Mouse (Mus musculus): ENCODE data around the gene Gm5089. TPM values are rescaled to one million over a fixed set of nuclear protein-coding genes. Genes with fewer than 3 reads are reported as not detected.

Gm5089 gene
- polyA plus RNA-seq, 1 experiment from 2014 or later = not detected

- Histone ChIP-seq H3K27me3 (ENCODE audit: control insufficient read depth, insufficient read depth, low read length) (no peaks in the 10 kb centered on the region), H3K27ac (replicated peaks) (no peak overlapping the region), H3K4me3 (ENCODE audit: low read depth, low read length) (no peak overlapping the region), H3K9ac (ENCODE audit: low read length) (no peak overlapping the region), H3K36me3 (ENCODE audit: control insufficient read depth, insufficient read depth, low read length) (no peaks in the 10 kb centered on the region), H3K9me3 (ENCODE audit: control insufficient read depth, low read length) (no peaks in the 10 kb centered on the region), H3K4me2 (replicated peaks; ENCODE audit: low read depth) (no peak overlapping the region), H3K4me1 (replicated peaks; ENCODE audit: control insufficient read depth, insufficient read depth) (no peaks in the 10 kb centered on the region)
- no peak for TF ChIP-seq CTCF (IDR thresholded peaks at IDR 0.05; ENCODE audit: low read depth)
- TF ChIP-seq EP300 (optimal IDR thresholded peaks at IDR 0.05) = no peak
- 26% methylated on average over 8 of the region's 8 CpGs for WGBS
- DNase-seq (ENCODE audit: low spot score) = no peak
- no peak for ATAC-seq (ENCODE audit: low FRiP score, low TSS enrichment)
Measured at GRCm38 (mm10) chr14:122427204-122427560, 23.7 kb downstream of the Gm5089 start.

DNA sequence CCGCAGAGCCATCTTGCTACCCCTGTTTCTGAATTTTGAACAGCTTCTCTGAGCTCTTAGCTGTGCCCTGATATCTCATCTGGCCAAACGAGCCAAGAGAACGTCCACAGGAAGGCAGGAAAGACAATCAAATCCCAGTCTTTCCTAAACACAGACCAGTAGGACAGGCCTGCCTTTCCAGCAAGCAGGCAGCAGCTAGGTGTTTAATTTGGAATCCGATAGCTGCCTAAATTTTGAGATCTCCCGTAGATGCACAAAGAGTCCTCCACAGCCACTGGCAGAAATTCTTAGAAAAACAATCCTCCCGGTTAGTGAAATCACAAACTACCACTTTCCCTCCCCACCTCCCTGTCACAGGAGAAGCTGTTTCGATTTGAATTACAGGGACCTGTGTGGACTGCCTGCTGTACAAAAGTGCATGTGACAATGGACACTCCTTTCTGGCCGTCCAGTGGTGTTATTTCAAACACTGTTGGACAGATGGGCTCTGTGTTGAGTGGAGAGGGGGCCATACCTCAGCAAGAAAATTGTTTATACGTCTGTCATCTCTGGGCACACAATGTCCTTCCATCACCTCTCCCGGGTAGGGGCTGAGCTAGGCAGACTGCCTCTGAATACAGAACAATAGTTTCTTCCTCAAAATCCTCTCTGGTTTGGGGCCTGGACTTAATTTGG, 24.2 kb downstream of the Gm5089 start:
- Histone ChIP-seq H3K4me3 (ENCODE audit: low read depth, low read length) (no peak overlapping the region), H3K9ac (ENCODE audit: low read length) (no peak overlapping the region), H3K27me3 (ENCODE audit: control insufficient read depth, insufficient read depth, low read length) (no peaks in the 10 kb centered on the region), H3K4me1 (replicated peaks; ENCODE audit: control insufficient read depth, insufficient read depth) (no peaks in the 10 kb centered on the region), H3K36me3 (ENCODE audit: control insufficient read depth, insufficient read depth, low read length) (no peaks in the 10 kb centered on the region), H3K9me3 (ENCODE audit: control insufficient read depth, low read length) (no peaks in the 10 kb centered on the region), H3K27ac (replicated peaks) (no peak overlapping the region), H3K4me2 (replicated peaks; ENCODE audit: low read depth) (no peak overlapping the region)
- ATAC-seq (ENCODE audit: low FRiP score, low TSS enrichment) (no peak), DNase-seq (ENCODE audit: low spot score) (no peak)
- TF ChIP-seq EP300 (optimal IDR thresholded peaks at IDR 0.05) = no peak
- no peak for TF ChIP-seq CTCF (IDR thresholded peaks at IDR 0.05; ENCODE audit: low read depth)
- WGBS = 37% methylated on average over 10 of the region's 10 CpGs

DNA sequence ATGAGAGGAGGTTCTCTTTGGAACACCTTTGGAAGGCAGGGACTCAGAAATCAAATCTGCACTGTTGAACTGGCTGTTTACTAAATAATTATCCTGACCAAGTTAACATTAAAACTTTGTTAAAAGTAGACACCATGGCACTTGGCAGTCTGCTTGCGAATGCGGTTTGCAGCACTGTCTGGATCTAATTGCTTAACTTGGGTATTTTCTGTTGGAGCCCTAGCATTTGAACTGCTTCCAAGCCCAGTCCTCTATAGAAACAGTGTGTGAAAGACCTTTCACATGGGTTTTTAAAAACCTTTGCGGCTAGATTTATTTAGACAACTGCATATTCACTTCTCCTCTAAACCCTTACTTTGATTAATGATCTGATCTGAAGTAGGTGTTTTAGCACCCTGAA, 26.5 kb downstream of the Gm5089 start:
- no peaks in the 10 kb centered on the region for H3K9me3 ChIP-seq (ENCODE audit: control insufficient read depth, low read length)
- no peaks in the 10 kb centered on the region for H3K36me3 ChIP-seq (ENCODE audit: control insufficient read depth, insufficient read depth, low read length)
- ATAC-seq (ENCODE audit: low FRiP score, low TSS enrichment) (no peak), DNase-seq (ENCODE audit: low spot score) (no peak)
- no peak overlapping the region for H3K27ac ChIP-seq (replicated peaks)
- TF ChIP-seq CTCF (IDR thresholded peaks at IDR 0.05; ENCODE audit: low read depth) (no peak), EP300 (optimal IDR thresholded peaks at IDR 0.05) (no peak)
- no peak overlapping the region for H3K9ac ChIP-seq (ENCODE audit: low read length)
- H3K4me1 ChIP-seq (replicated peaks; ENCODE audit: control insufficient read depth, insufficient read depth) = no peaks in the 10 kb centered on the region
- WGBS = 57% methylated on average over 3 of the region's 3 CpGs
- no peaks in the 10 kb centered on the region for H3K27me3 ChIP-seq (ENCODE audit: control insufficient read depth, insufficient read depth, low read length)
- H3K4me2 ChIP-seq (replicated peaks; ENCODE audit: low read depth) = no peak overlapping the region
- no peak overlapping the region for H3K4me3 ChIP-seq (ENCODE audit: low read depth, low read length)

GRCm38 (mm10) chr14:122416166-122416771, 34.6 kb downstream of the Gm5089 start:
- H3K4me1 ChIP-seq (replicated peaks; ENCODE audit: control insufficient read depth, insufficient read depth) = no peaks in the 10 kb centered on the region
- H3K27me3 ChIP-seq (ENCODE audit: control insufficient read depth, insufficient read depth, low read length) = no peaks in the 10 kb centered on the region
- no peak overlapping the region for H3K4me2 ChIP-seq (replicated peaks; ENCODE audit: low read depth)
- DNase-seq (ENCODE audit: low spot score) = no peak
- no peaks in the 10 kb centered on the region for H3K9me3 ChIP-seq (ENCODE audit: control insufficient read depth, low read length)
- ATAC-seq (ENCODE audit: low FRiP score, low TSS enrichment) = no peak
- 42% methylated on average over 4 of the region's 4 CpGs for WGBS
- TF ChIP-seq CTCF (IDR thresholded peaks at IDR 0.05; ENCODE audit: low read depth) (no peak), EP300 (optimal IDR thresholded peaks at IDR 0.05) (no peak)
- H3K4me3 ChIP-seq (ENCODE audit: low read depth, low read length) = no peak overlapping the region
- no peak overlapping the region for H3K9ac ChIP-seq (ENCODE audit: low read length)
- H3K36me3 ChIP-seq (ENCODE audit: control insufficient read depth, insufficient read depth, low read length) = no peaks in the 10 kb centered on the region
- no peak overlapping the region for H3K27ac ChIP-seq (replicated peaks)

GRCm38 (mm10) chr14:122414786-122415185, 36.1 kb downstream of the Gm5089 start:
- no peak for DNase-seq (ENCODE audit: low spot score)
- Histone ChIP-seq H3K4me3 (ENCODE audit: low read depth, low read length) (no peak overlapping the region), H3K9me3 (ENCODE audit: control insufficient read depth, low read length) (no peaks in the 10 kb centered on the region), H3K27me3 (ENCODE audit: control insufficient read depth, insufficient read depth, low read length) (no peaks in the 10 kb centered on the region), H3K27ac (replicated peaks) (no peak overlapping the region), H3K4me1 (replicated peaks; ENCODE audit: control insufficient read depth, insufficient read depth) (no peaks in the 10 kb centered on the region), H3K9ac (ENCODE audit: low read length) (no peak overlapping the region), H3K36me3 (ENCODE audit: control insufficient read depth, insufficient read depth, low read length) (no peaks in the 10 kb centered on the region), H3K4me2 (replicated peaks; ENCODE audit: low read depth) (no peak overlapping the region)
- ATAC-seq (ENCODE audit: low FRiP score, low TSS enrichment) = no peak
- 89% methylated on average over 2 of the region's 2 CpGs for WGBS
- TF ChIP-seq CTCF (IDR thresholded peaks at IDR 0.05; ENCODE audit: low read depth) (no peak), EP300 (optimal IDR thresholded peaks at IDR 0.05) (no peak)

DNA sequence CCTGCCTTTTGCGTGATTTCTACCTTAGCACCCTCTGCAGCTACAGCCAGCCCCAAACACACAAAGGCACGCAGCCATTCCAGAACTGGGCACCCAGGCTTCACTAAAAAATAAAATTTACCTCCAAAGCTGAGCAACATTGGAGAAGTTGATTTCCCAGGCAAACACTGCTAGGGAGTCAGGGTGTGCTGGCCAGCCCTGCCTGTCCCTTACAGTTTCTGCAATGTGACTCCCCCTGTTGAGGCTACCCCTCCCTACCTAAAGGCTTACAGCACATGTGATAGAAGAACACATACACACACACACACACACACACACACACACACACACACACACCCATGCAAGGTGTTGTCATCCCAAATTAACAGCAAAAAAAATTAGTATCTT, 37.4 kb downstream of the Gm5089 start:
- Histone ChIP-seq H3K9ac (ENCODE audit: low read length) (no peak overlapping the region), H3K9me3 (ENCODE audit: control insufficient read depth, low read length) (no peaks in the 10 kb centered on the region), H3K4me1 (replicated peaks; ENCODE audit: control insufficient read depth, insufficient read depth) (no peaks in the 10 kb centered on the region), H3K4me3 (ENCODE audit: low read depth, low read length) (no peak overlapping the region), H3K27me3 (ENCODE audit: control insufficient read depth, insufficient read depth, low read length) (no peaks in the 10 kb centered on the region), H3K36me3 (ENCODE audit: control insufficient read depth, insufficient read depth, low read length) (no peaks in the 10 kb centered on the region), H3K27ac (replicated peaks) (no peak overlapping the region), H3K4me2 (replicated peaks; ENCODE audit: low read depth) (no peak overlapping the region)
- no peak for ATAC-seq (ENCODE audit: low FRiP score, low TSS enrichment)
- no peak for DNase-seq (ENCODE audit: low spot score)
- 85% methylated on average over 2 of the region's 2 CpGs for WGBS
- TF ChIP-seq EP300 (optimal IDR thresholded peaks at IDR 0.05) = no peak
- no peak for TF ChIP-seq CTCF (IDR thresholded peaks at IDR 0.05; ENCODE audit: low read depth)
